Mouse (Mus musculus): Measurements from ENCODE around the gene Fam71e1.

GRCm38 (mm10) chr7:44534242-44534641 lies 37.9 kb downstream of the Fam71e1 start:
- TF ChIP-seq POLR2A (IDR thresholded peaks at IDR 0.05; ENCODE audit: low read depth, low read length) (no peak), CTCF (IDR thresholded peaks at IDR 0.05; ENCODE audit: borderline replicate concordance, insufficient read depth, low read length) (no peak)

All from embryonic fibroblast, embryonic 13.5 days (primary cell).